Mouse (Mus musculus) lung, adult 2 months (tissue): ENCODE data around the gene Plppr2.

Experiments
- CTCF ChIP-seq: fragments of 200-500 bp; IDR thresholded peaks from 2 replicates; pipeline ENCODE4 v1.5.1; 2011; ENCODE audit warnings: mild to moderate bottlenecking, low read length, control low read depth; ENCODE audit not compliant: insufficient read depth
- POLR2A ChIP-seq: fragments of 200-500 bp; IDR thresholded peaks from 2 replicates; pipeline ENCODE4 v1.6.1; 2011; ENCODE audit warnings: low read depth, mild to moderate bottlenecking, control low read depth, low read length, borderline replicate concordance; ENCODE audit errors: extremely low read depth

GRCm38 (mm10) chr9:21938234-21938855 is 1.5 kb downstream of the Plppr2 start:
- no peak for TF ChIP-seq CTCF
- no peak for TF ChIP-seq POLR2A
